Mouse (Mus musculus): ENCODE data around the gene Erlec1. TPM values are rescaled to one million over a fixed set of nuclear protein-coding genes. Genes with fewer than 3 reads are reported as not detected.

Erlec1 gene
- 10 to 100 TPM; 39.3 to 43.1 TPM for total RNA-seq (2021)
- long read RNA-seq, experiment 1, transcript Erlec1-201 (14 exons, 2,532 nt) = major isoform, 10 of 16 reads
- long read RNA-seq, experiment 1, partial matches to known transcripts = 3 of 16 reads
- long read RNA-seq, experiment 1, other reads (novel, unspliced or antisense) = 3 of 16 reads
- long read RNA-seq, experiment 2, transcript Erlec1-201 (14 exons, 2,532 nt) = major isoform, 8 of 10 reads
- long read RNA-seq, experiment 2, partial matches to known transcripts = 0 of 10 reads
- long read RNA-seq, experiment 2, other reads (novel, unspliced or antisense) = 2 of 10 reads

DNA sequence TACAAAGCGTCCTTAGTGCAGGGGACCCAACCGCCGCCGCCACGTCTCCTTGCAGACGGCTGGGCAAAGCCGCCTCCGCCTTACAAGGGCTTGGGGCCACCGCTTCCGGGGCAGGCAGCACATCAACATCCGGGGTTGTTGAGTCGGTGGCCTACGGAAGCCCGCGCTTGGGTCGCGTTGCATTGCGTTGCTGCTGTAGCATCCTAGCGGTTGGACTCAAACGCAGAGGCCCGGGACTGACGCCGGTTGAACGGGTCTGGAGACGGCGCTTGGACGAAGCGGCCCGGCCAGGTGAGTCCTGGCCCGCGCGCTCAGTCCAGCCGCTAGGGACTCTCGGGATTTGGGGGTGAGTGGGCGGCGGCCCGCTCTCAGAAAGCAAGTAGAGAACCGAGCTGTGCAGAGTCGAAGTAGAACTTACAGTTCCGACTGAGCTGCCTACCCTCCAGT, at the start of gene Erlec1:
Erlec1 (minus strand) TSS at position 57 of the 447 bp plus-strand sequence.
- DNase-seq = peak; percentile 83

DNA sequence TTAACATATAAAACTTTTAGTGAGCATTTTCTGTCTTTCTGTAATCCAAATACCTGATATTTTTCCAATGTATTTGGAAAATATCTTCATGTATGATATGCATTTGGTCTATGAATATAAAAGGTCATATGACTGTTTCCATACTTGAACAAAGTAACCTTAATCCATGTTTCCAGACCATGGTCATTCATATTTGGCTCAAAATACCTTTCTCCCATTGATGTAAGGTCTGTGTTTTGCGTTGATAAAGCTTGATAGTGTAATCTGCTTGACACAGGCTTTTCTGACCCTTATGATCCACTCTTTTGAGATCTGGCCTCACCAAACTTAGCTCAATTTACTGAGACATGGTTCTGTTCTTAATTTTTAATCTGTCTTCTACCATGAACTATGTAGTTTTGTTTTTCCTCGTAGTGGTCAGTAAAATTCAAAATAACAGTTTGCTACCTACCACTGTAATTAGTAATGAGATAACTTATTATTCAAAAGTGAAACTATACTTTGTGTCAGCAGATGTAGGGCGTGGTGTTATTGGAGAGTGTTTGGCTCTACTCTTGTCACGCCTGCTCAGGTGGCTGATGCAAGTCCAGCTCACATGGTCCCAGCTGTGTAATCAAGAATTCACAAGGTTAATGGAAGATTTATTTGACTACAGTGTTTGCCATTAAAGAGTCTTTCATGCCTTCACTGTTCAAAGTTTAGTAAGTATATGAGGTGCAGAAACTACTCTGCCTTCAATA, 47.2 kb upstream of the Erlec1 start:
- DNase-seq = no peak

DNA sequence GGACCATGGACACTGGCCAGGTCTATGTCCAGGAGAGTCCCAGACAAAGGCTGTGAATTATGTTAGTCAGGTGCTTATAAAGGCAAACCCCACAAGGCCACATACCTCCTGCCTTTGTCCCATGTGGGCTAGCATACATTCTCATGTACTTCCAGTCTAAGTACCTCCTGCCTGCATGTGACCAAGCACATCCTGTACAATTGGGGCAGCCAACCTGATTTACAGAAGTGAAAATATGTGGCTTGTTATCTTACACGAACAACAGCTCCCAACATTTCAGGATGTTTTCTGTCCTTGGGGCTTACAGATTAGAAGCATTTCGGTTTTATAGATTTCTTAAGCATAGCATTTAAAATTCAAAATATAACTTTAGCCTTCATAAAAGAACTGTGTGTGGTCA, 45.9 kb upstream of the Erlec1 start:
- DNase-seq = no peak

DNA sequence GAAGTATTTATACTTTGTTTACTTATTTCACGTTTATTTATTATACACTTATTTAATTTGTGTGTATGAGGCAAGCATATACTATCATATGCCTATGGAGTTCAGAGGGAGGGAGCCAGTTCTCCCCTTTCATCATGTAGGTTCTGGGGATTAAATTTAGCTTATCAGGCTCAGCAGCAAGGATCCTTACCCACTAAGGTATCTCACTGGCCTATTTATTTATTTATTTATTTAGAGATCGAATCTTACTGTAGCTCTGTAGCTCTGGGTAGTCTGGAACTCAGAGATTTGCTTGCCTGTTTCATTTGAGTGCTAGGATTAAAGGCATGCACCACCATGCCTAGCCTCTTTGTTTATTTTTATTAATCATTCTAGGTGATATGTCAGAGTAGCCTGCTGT, 44.6 kb upstream of the Erlec1 start:
- no peak for DNase-seq

DNA sequence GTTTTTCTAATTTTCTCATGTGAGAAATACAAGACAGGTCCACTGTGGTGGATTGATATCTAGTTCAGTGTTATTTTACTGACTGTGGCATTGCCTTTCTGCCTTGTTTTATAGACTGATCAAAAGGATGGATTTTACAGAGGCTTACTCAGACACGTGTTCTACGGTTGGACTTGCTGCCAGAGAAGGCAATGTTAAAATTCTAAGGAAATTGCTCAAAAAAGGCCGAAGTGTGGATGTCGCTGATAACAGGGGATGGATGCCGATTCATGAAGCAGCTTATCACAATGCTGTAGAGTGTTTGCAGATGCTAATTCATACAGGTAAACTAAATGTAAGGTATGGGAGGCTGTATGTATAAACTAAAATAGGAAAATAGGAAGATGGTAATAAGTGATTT, 44.1 kb upstream of the Erlec1 start:
- DNase-seq = no peak

DNA sequence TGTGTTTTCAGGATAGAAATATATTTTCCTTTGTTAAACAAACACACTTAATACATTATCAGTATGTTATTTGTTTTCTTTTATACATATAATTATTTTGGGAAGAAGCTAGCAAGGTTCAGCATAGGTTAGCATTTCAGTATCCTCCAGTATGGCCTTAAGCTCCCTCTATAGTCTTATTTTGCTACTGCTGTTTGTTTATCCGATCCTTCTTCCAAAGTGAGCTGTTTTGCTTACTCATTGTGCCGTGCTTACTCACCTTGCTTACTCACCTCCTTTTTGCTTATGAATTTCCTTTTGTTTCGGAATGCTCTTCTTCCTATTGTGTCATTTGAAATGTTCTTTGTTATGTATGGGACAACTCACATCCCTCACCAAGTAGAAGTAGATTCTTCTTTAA, 42.5 kb upstream of the Erlec1 start:
- DNase-seq = no peak

DNA sequence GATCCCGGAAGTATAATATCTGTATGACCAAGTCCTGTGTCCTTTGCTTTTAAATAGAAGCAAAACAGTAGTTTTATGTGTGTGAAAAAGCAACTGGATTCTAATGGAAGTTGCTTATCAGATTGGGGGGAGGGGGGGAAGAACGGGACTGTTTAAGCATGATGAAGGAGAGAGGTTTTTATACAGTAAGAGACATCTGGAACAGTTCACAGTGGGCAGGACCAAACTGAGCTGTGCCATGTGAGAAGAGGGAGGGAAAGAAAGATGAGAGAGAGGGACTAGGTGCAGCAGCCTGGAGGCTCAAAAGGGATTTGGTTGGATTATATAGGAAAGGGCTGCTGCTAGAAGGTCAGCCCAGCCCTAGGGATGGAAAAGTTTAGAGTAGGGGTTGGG, 32.5 kb upstream of the Erlec1 start:
- no peak for DNase-seq

DNA sequence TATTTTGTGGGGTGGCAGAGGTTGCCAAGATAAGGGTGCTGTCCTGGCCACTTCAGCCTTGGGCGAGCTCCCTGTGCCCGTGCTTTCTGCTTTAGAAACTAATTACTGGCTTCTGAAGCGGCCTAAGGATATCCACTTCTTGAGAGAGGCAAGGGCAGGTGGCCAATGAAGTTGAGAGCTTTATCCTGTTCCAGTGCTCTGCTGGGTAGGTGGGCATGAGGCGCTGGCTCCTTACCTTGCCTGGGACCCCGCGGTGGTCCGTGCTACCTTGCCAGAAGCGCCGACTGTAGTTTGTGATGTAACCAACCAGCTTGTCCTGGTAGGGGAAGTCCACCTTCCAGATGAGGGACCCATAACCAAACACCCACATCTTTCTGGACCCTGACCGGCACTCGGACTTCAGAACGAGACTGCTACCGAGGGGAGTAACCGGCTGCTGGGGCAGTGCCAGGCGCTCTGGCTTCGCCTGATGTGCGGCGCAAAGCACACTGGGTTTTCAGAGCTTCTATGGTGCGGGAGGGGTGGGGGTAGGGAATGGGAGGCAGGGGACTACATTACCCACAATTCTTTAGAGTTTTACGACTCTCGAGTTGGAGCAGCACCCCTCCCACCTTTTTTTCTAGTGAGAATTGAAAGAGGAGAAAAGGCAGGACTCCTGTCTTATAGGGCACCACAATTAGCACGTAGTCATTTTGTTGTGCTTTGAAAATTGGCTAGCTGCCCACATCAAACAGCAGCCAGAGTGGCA, 31.9 kb upstream of the Erlec1 start, which contains the start of gene Chac2:
Chac2 (minus strand) TSS at position 474 of the 748 bp plus-strand sequence.
- DNase-seq = peak; percentile 93

DNA sequence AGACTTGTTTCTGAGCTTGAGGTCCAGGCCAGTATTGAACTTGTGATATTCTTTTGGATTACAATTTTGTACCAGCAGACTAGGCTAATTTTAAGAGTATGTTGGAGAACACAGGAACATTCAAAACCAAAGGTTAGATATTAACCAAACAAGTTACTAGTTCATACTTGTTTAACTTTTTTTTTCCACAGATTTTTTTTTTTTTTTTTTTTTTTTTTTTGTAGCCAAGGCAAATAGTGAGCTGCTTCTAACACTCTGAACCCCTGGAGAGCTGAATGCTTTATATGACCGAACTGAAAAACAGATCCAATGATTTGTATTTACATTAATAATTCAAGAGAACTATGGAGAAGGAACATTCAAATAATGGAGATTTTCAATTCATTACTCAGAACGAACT, 31.1 kb upstream of the Erlec1 start:
- no peak for DNase-seq

DNA sequence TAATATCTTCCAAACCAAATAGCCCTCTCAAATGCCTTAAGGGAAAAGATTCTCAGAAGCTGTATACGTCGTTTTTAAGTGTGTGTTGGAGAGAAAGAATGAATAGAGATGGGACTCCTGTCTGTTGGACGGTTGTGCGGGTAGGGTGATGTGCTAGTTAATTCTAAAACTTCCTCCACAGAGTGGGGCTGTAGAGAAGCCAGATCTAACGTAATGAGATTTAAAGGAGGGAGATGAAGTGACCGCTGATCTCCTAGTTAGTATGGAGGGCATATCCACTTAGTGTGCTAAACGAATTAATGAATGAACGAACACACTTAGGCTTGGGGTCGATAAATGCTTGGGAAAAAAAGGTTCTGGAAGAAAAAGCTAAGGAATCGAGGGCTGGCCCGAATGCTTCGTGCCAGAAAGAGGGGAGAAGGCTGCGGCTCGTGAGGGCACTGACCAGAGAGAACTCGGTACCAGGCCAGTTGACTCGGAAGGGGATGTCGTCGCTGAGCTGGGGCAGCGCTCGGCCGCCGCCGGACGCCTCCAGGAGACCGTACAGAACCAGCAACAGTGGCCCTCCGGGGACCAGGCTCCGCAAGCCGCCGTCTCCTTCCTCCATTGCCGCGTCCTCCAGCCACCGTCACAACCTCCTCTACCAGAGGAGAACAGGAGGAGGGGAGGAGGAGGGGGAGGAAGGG, 523 bp downstream of the Erlec1 start:
- peak; percentile 40 for DNase-seq

DNA sequence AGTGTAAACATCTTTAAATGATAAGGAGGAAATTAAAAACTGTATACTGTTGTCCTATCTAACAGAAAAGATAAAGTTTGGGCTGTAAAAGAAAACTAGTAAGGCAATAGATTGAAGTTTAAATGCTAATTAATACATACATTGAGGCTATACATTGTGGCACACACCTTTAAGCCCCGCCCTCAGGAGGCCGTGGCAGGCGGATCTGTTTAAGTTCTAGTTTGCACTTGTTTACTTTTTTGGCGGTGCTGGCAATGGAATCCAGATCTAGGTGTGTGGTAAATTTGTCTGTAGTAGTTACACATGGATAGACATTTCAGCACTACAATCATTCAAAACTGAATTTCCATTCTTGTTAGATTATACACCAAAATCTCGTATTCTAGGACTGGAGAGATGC, 1.3 kb downstream of the Erlec1 start:
- no peak for DNase-seq

DNA sequence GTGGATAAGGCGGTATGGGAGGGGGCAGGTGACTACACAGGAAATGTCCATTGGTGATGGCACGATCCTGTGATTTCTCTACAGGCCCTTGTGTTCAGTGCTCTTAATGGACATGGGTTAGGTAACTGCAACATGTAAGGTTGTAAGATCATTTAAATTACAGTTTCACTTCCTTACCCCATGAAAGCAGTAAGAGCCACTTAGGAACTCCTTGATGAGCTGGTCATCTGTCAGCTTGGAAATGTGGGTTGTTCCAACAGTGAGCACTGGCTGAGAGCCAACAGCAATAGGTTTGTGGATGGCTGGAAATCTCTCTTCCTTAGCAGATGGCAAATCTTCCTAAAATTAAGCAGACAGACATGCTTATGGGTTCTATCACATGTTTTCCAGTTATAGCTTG, 10.6 kb downstream of the Erlec1 start:
- DNase-seq = no peak

DNA sequence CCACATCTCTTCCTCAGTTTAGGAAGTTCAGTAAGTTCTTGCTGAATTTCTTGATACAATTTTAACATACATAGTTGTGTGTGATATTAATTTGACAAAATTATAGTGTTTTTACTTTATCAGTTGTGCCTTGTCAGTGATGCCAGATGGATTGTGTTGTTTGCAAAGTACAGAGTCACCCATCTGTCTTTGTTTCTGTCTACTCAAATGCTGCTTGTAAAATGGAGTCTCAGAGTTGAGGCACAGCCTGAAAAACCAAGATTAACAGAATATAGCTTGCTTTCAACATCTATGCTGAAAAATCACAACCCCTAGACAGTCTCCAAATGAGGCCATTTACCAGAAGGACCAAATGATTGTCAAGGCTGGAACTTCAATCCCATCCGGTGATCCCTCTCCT, 25.6 kb downstream of the Erlec1 start:
- no peak for DNase-seq

DNA sequence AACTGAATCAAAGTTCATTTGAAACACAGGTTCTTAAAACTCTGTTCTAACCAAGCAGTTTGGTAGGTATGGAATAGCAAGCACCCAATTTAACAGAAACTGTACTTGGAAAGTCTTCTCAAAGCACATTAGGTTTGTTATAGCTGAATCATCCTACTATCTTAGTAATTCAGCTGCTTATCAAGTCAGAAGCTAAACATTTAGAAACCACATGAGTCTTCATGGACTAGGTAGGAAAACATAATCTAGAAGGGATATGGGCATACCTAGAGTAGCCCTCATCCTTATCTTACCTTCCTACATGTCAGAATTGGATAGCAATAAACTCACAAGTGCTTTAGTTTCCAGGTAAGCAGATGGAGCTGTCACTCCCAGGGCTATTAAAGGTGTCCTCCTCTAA, 26.1 kb downstream of the Erlec1 start:
- DNase-seq = no peak

DNA sequence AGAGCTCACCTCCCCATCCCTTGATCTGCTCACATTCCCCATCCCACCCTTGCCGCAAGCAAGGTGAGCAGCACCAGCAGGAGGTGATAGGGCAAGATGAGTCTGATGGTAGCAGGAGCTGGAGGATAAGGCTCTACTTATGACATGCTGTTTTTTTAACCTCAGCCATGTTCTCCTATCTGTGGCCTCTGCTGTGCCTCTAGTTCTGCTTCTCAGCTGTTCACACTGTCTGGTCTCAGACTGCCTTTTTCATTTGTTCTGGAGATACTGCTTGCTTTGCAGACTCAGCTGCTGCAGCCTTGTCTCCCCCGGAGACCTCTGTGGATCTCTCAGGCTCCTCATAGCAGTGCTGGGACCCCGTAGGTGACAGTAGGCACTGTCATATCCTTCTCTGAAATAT, 30.9 kb downstream of the Erlec1 start:
- no peak for DNase-seq

DNA sequence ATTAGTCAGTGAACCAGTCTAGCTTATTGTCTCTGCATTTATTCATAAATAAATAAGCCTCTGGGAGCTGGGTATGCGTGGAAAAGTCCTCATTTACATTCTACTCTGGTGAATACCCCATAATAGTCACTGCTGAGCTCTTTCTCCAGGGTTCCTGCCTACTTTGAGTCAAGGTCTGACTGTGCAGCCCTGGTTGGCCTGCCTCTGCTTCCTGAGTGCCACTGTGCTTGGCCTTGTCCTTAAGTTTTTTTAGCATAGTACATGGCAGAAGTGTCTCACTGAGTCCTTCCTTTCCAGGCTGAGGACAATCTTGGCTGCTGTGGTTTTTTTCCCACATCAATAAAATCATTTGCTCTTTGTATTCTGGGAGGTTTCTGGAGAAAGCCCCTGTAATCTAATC, 33.5 kb downstream of the Erlec1 start:
- no peak for DNase-seq

DNA sequence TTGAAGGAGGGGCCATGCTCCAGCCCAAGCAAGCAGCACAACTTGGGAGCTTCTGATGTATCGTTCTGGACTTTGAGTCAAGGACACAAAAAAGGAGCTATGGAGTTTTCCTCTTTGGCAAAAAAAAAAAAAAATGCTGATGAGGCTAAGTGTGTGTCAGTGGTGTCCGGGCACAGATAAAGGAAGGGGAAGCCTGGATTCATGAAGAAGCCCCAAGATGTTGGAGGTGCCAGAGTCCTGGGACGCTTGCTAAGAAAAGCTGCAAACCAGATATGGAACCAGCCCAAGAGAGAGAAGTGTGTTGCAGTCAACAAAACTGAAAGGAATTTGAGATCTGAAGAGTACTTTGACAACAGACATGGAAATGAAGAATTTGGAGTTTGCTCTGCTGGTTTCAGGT, 41.8 kb downstream of the Erlec1 start:
- no peak for DNase-seq

DNA sequence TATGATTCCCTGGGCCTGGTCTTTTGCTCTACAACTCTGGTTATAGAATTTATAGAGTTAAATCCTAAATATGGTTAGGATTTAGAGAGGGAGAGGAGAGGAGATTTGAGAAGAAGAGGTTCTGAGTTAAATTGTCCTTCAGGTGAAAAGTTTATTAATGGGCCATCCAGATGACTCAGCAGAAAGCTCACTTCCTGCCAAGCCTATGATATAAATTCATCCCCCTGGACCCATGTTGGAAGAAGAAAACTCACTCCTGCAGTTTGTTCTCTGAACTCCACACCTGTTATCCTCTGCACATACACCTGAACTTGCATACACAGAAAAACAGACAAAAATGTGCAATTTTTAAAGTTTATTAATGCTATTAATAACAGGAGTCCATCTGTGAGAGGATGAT, 54.8 kb downstream of the Erlec1 start:
- no peak for DNase-seq

DNA sequence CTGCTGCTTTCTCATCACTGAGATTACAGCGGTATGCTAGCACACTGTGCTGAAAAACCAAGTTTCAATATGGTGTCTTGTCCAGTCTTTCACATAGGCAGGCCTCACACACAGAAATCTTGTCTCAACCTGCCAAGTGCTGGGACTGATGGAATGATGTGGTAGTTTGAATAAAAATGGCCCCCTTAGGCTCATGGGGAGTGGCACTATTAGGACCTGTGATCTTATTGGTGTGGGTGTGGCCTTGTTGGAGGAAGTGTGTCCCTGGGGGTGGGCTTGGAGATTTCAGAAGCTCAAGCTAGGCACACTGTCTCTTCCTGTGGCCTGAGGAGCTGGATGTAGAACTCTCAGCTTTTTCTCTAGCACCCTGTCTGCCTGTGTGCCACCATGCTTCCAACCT, 57.9 kb downstream of the Erlec1 start:
- DNase-seq = no peak

DNA sequence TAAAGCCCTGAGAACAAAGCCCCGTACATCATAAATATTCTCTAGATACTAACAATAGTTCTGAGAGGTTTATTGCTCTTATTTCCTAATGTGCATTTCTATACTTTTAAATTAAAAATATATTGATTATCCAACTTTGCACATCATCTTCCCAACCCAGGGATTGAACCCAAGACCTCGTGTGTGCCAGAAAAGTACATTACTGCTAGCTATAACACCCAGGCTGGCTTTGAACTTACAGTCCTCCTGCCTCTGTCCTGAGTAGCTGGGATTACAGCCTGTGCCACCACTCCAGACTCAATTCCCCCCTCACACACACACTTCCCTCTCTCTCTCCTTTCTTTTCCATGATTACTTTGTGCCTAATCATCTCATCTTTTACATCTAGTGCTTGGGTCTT, 66.0 kb downstream of the Erlec1 start:
- DNase-seq = no peak

DNA sequence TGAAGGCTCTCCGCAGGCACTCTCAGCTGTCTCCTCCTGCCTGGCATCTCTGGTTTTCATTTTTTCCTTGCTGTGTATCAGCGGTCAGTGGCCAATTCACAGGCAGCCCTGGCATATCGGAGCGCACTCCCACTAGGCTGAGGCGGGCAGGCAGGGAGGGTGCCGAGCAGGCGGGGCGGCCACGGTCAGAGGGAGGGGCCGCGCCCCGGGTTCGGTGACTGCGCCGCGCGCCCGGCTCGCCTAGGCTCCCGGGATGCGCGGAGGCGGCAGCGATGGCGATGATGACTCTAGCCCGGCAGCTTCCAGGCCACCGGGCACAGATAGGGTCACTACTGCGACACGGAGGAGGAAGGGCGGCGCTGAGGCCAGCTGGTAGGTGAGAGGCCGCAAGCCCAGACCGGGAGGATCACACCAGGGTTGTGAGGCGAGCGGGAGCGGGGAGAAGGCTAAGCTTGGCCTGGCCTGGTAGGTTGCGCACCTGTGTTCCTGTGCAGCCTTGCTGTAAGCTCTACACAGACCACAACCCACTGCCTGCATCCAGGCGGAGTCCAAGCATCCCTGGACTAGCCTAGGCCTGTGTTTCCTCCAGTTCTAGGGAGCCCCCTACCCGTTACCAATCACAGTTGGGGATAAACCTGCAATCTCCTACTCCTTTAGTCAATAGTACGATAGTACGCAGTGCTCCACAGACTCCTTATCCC, 68.8 kb downstream of the Erlec1 start, which contains the start of the genes Gpr75 and Asb3:
Gpr75 (plus strand) TSS at position 188 of the 701 bp plus-strand sequence.
Asb3 (plus strand) TSS at position 246 of the 701 bp plus-strand sequence.
- DNase-seq = peak; percentile 63

Measured in gastrocnemius, postnatal 10 days (tissue).